Mouse (Mus musculus) neutrophil, adult 5-6 weeks (primary cell): ENCODE measurements around the gene Tm9sf2. TPM values are rescaled to one million over a fixed set of nuclear protein-coding genes. Genes with fewer than 3 reads are reported as not detected.
"Not testable (repeated sequence)": the region's sequence is repeated elsewhere in the genome, so short reads cannot be mapped to it uniquely, and the experiment has no call there.

Source experiments
- ATAC-seq: fragments of 151-379, 151-347 bp; 2 replicates; pipeline ENCODE4 v1.8.0; 2017; ENCODE audit warnings: mild to moderate bottlenecking, moderate TSS enrichment; ENCODE audit not compliant: insufficient number of reproducible peaks, poor library complexity, low FRiP score, severe bottlenecking; ENCODE audit errors: extremely low read depth
- total RNA-seq: library from RNA; stranded (forward); fragments of 200-1000 nt; gene quantifications from 2 replicates; pipeline ENCODE4 v1.2.3, GENCODE M21; 2017

Gene Tm9sf2
- total RNA-seq, 1 experiment from 2014 or later = 112 TPM

DNA sequence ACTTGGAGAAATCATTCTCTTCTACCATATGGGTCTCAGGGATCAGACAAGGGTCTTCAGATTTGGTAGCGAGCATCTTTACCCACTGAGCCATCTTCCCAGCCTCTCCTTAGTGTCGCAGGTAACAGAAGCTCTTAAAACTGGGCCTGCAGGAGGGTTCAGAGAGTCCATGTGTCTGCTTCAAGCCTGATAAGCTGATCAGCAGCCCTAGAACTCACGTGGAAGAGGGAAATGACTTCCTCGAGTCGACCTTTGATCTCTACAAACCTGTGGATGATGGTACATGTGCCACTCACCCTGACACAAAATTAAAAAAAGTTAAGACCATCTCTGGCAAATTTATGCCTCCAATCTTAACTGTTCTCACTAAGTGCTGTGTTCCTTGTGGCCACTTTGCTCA lies 18.9 kb upstream of the Tm9sf2 start:
- ATAC-seq = no peak

DNA sequence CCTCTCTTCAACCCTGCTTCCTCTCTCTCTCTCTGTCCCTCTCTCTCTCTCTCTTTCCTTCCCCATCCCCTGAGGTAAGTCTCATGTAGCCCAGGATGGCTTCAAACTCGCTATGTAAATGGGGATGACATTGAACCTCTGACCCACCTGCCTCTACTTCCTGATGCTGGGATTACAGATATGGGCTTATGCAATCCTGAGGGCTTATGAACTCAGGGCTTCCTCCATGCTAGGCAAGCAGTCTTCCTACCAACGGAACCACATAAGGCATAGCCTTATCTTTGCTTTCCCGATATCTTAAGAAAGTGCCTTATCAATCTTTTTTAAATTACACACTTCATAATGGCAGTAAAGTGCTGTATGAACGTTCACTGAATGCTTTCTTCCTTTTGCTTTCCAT lies 14.5 kb upstream of the Tm9sf2 start:
- ATAC-seq = no peak

DNA sequence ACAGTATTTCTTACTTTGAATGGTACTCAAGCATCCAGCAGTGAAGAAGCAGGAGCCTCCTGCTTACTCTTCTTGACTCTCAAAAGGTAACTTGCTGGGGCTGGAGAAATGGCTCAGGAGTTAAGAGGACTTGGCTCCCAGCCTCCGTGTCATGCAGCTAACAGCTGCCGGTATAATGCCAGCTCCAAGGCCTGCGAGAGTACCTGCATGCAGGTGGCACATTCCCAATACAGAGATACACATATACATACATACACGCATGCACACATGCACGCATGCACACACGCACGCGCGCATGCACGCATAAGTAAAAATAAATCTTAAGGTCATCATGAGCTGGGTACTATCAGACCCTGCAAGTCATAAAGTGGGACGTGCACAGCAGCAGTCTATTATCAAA lies 10.5 kb upstream of the Tm9sf2 start:
- ATAC-seq = no peak

DNA sequence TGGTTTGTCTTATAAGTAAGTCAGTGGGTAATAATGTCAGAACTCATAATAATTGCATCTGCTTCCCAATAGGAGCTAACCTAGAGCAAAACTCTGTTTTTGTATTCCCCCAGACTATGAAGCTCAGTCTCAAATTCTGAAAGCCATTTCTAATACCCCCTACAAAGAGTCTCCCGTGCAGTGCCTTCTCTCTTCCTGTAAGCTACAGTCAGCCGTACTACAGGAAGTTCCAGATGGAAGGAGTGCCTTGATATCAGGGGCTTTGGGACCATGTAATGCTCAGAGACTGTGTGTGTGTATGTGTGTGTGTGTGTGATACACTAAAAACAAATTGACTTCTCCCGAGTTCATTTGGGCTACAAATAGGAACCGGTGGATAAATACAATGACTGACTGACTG lies 7.3 kb upstream of the Tm9sf2 start:
- no peak for ATAC-seq

DNA sequence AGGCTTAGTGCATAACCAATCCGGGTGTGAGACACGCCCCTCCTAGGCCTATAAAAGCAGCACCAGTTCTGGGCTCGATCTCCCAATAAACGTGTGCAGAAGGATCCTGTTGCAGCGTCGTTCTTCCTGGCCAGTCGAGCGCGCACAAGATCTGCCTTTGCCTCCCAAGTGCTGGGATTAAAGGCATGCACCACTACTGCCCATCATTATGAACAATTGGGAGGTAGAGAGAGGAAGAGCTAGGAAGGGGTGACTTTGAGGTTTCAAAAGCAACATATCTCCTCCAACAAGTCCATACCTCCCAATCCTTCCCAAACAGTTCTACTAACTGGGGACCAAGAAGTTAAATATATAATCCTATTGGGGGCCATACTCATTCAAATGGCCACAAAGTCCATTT lies 4.9 kb upstream of the Tm9sf2 start:
- not testable (repeated sequence) for ATAC-seq

DNA sequence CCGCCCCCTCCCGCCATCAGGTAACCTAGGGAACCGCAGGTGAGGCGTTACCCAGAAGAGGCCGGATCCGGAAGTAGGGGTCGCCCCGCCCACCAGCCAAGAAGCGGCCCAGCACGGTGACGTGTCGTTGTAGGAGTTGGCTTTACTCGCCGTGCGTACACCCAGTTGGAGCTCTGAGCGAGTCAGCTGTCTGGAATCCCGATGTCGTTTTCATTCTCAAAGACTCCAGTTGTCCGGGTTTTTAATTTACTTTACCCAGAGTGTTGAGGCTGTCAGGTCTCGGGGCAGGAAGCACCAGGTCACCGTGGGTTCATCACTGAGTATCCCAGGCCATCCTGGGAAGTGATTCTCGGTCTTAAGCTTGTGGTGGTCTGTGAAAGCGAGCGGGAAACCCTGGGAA lies 2.0 kb upstream of the Tm9sf2 start:
- peak; percentile 92 for ATAC-seq

DNA sequence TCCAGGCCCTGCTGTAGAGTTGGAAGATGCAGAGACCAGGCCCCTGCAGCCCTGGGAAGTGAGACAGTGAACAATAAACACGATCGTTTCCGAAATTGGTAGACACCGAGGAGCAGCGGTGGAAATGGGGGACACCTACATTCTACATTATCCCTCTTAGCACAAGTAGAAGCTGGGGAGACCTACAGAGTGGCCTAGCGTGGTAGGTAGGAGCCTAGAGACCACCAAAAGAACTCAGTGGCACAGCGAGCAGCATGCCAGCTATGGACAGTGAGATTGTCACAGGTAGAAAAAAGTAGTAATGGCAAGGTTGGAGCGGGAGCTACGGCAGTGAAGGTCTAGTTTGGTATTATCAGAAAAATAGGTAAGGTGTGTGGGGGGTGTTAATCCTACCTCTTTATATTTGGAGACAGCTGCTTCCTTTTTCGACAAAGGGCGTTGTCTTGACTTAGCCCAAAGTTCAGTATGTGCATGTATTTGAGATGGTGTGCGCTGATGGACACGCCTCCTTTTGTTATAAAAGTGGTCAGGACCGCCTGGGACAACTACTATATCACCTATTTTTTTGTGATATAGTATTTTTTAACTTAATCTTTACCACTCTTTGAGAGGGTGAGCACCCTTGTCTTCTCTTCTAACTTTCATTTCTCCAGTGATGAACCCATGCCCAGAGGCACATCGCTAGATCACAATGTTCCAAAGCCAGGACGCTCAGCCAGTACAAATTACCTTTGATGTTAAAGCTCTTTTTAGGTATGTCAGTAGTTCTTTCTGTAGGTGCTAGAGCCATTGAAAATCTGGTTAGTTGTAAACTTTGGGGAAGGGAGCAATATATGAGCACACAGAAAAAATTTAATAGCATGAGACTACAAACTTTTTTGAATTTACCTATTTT lies 1.2 kb upstream of the Tm9sf2 start:
- ATAC-seq = no peak

DNA sequence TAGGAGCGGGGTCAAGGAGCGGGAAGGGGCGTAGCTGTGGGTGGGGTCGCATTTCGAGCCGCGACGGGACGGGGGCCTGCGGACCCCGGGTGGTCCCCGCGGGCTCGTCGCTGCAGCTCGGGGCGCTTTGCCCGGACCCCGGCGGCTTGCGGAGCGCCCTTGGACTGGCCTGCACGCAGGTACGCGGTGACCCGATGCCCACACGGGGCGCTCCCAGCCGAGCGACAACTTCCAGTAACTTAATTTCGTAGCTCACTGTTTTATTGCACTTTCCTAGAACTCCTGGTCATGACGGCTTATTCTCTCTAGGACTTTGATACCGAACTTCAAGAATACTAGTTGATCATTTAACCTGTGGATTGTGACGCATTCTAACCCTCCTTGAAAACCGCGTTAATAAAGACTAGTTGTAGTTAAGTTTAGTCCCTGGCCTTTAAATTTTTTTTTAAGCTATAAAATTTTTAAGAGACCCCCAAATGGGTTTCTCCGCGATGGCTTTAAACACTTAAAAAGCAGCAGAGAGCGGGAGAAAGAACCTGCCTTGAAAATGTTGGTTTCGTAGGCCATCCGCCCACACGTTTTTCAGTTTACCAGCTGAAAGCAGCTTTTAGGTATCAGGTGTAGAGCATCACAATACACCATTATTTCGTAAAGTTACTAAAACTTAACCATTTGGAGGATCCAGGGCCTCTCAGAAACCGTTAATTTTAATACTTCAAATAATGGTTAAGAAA lies 810 bp downstream of the Tm9sf2 start:
- no peak for ATAC-seq

DNA sequence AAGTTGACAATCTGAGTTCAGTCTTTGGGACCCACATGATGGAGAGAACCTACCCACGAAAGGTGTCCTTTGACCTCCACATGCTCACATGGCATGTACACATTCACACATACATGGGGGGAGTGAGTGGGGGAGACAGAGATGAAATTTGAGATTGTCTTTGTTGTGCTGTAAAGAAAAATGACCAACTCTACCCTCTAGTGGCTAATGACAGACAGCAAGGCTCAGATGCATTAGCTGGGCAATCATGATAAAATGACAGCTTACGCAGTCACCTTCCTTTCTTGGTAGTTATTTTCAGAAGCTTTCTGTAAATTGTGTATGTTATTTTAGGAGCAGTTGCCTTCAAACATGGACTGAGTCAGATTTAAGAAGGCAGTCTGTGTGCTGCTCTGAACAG lies 4.8 kb downstream of the Tm9sf2 start:
- ATAC-seq = no peak

DNA sequence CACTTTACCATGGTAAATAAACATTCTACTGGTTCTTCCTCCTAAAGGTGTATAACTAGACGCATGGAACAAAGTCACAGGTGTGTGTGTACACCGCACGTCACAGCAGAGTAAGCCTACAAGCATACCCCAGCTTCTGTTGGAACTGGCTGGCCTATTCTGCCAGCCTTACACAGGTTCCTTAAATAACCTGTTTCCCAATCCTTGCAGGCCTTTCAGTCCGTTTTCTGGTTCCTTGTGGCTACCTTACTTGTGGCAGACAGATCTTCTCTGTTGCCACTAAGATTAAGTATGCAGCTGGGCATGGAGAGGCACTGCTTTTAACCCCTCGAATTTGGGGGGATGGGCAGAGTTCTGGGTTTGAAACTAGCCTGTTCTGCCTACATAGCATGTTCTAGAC lies 5.5 kb downstream of the Tm9sf2 start:
- ATAC-seq = no peak

DNA sequence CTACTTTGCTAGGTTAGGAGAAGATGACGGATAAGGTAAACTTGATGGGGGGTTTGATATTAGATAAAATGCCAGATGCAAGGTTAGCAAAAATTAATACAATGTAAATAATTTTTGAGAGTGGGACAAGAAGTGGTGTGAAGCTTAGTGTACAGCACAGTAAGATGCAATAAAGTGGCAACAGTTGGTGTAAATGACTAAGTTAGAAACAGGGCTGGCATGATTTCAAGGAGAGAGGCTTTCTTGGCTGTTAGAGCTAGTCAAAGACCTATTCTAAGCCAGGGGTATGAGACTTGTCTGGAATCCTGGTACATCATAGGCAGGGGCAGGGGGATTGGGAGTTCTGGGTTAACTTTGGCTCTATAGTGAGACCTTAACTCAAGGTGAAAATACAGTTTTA lies 9.4 kb downstream of the Tm9sf2 start:
- no peak for ATAC-seq

DNA sequence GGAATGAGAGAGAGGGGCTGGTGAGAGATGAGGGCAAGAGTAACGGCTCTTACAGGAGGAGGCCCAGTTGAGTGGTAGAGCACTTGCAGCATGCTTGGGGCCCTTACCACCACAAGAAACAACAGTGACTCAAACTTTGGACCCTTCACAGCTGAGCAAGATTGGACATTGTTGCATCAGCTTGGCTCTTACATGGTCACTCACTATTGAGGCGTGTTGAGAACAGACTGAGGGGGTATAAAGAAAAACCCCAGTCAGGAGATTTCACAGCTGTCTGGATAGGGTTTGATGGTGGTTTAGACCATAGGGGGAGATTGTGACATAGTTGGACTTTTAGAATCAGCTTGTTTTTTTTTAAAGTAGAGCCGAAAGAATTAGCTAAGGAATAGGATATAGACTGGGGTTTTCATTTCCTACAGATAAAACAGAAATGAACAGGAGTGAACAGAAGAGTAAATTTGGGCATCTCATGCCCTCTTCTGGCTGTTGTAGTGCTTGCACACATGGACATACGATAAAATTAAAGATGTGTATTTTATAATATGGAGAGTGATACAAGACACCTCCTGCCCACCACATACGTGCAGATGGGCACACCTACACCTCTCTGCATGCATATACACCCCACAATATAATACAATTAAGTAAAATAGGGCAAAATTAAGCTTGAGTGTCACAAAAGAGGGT lies 23.4 kb downstream of the Tm9sf2 start:
- peak; percentile 19; the same call in 1 of the 2 replicates for ATAC-seq

DNA sequence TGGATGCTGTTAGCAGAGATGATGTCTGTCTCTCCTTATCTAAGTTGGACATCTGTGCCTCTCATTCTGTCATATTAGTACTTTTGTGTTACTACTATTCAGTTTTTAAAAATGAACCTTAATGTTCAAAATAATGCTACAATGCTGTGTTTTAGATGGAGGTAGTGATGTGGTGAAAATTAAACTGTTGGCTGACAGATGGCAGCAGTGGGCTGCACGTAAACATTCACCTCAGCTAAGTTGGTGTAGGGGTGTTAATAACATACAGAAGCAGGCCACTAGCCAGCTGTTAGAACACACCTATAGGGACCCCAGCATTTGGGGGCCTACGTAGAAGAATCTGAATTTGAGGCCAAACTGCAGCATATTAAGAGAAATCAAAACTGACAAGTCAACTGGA lies 24.8 kb downstream of the Tm9sf2 start:
- ATAC-seq = no peak

DNA sequence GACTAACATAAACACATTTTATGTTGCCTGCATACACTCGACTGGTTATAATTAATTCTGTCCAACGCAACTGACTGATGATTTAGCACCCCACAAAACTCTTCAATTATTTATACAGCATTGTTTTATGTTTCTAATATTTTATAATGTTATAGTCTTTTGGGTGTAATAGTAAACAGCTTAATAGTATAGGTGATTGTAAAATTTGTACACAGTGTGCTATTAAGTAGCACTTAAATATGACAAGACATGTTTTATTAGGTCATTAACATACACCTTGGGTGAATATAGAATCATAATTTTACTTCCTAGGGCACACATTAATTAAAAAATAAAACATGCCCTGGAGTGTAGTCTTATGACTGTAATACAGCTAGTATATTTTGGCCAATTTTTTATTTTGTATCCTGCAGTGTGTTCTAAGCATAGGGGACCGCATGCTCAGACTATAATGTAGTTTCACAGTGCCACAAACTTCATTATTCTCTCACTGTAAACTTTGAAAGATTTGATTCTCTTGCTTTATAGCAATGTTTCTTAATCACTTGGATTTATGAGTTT lies 29.6 kb downstream of the Tm9sf2 start:
- ATAC-seq = no peak

DNA sequence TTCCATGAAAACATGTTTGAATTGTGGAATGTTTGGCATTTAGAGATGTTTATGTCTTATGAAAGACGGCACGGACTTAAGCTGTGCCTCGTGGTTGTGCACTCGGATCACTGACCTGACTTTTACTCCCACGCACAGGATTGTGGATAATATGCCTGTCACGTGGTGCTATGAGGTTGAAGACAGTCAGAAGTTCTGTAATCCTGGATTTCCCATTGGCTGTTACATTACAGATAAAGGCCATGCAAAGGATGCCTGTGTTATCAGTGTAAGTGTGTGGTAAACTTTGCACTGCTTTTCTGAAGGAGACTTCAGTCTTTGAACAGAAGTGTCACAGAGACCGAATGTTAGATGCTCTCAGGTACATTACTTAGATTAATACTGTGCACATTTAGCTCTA lies 30.4 kb downstream of the Tm9sf2 start:
- ATAC-seq = no peak

DNA sequence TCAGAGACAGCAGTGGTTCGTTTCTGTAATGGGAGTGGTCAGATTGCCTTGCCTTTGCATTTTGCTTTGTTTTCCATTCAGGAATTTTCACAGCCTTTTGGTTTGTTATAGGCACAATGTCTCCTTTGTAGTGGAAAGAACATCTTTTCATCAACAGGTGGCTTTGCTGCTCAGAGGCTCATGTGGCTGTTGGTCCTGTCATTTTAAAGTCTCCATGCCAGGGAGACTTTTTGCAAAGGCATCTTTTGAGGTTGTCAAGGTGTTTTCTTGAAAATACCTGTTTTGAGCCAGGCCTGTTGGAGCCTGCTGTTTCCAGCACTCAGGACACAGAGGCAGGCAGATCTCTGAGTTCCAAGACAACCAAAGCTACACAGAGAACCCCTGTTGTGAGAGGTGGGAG lies 33.3 kb downstream of the Tm9sf2 start:
- ATAC-seq = no peak

DNA sequence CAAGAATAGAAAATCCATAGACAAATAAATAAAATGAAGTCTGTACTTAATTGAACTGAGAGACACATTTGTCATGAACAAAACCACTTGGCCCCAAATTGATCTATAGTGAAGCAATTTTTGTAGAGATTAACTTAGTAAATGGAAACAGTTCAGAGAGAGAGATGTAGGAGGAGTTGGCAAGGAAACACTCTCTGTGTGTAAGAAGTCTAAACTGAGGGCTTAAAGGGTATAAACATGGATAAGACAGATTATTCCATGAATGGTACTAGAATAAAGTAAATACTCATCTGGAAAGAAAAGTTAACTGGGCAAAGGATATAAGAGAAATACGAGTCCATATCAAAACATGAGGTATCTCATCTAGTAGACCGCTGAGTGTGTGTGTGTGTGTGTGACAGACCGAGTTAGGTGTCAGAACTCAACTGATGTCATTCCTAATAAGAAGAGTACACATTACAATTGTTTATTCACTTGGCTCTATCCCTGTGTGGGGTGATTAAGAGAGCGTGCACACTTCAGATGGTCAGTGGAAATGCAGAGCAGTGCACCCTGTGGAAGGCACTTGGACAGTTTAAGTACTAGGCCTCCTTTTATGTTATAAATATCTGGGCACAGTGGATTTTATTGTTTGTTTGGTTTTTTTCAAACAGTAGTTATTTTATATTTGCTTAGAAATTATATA lies 36.9 kb downstream of the Tm9sf2 start:
- no peak for ATAC-seq

DNA sequence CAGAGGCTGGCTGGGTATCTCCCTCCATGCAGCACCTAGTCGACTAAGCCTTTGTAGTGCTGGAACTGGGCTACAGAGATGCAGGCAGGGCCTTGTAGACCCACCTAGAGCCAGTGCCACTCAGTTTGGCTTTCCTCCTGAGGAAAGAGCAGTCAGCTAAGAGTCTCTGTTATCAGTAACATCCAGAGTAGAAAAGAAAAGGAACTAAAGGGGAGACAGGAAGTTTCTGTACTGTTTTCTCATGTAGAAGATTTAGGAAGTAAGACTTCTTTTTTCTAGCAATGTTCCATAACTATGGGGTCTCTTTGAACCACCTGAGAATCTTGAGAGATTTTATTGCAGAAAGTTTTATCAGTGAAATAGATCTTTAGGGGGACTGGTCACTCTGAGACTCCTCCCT lies 38.5 kb downstream of the Tm9sf2 start:
- no peak for ATAC-seq

DNA sequence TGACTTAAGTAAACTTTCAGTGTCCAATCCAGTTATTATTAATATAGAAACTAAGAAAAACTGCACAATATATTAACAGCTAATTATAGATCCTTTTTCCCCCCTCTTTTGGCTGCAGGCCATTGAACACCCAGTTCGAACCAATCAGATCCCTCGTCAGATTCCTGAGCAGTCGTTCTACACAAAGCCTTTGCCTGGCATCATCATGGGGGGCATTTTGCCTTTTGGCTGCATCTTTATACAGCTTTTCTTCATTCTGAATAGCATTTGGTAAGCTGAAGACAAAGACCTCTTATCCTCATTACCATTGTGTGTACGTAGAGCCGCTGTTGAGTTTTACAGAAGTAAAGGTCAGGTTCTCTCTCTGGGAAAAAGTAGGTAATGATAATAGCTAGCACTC lies 43.8 kb downstream of the Tm9sf2 start:
- no peak for ATAC-seq
